Mouse (Mus musculus) neural tube, embryonic 14.5 days (tissue): ENCODE data around the gene Ntrk3. TPM values are rescaled to one million over a fixed set of nuclear protein-coding genes. Genes with fewer than 3 reads are reported as not detected.

Experiments
- ATAC-seq: fragments of 200-750 bp; cut with Nextera tagmentation; 2 replicates; pipeline ENCODE4 v1.8.0; 2017; ENCODE audit warnings: low read depth, mild to moderate bottlenecking, moderate TSS enrichment, moderate library complexity
- H3K27ac ChIP-seq: fragments of 300-500 bp; sonication (generic); 2 replicates; pipeline ENCODE4 v1.5.1; 2014; ENCODE audit warnings: low read depth, mild to moderate bottlenecking, control low read depth, low read length, moderate library complexity, mixed read lengths
- H3K27me3 ChIP-seq: fragments of 300-500 bp; sonication (generic); 2 replicates; pipeline ENCODE4 v1.6.1; 2014; ENCODE audit warnings: low read length; ENCODE audit not compliant: control insufficient read depth, insufficient read depth
- H3K36me3 ChIP-seq: fragments of 300-500 bp; sonication (generic); 2 replicates; pipeline ENCODE4 v1.6.1; 2014; ENCODE audit warnings: low read length, mixed read lengths; ENCODE audit not compliant: control insufficient read depth, insufficient read depth
- H3K4me1 ChIP-seq: fragments of 300-500 bp; sonication (generic); 2 replicates; pipeline ENCODE4 v1.6.1; 2014; ENCODE audit warnings: low read length; ENCODE audit not compliant: control insufficient read depth, insufficient read depth
- H3K4me2 ChIP-seq: fragments of 300-500 bp; sonication (generic); 2 replicates; pipeline ENCODE4 v1.6.1; 2014; ENCODE audit warnings: mild to moderate bottlenecking, low read depth, low read length, control low read depth
- H3K4me3 ChIP-seq: fragments of 300-500 bp; sonication (generic); 2 replicates; pipeline ENCODE4 v1.5.1; 2014; ENCODE audit warnings: low read depth, low read length, control low read depth, mixed read lengths
- H3K9ac ChIP-seq: fragments of 300-500 bp; sonication (generic); replicated peaks from 2 replicates; pipeline ENCODE4 v1.6.1; 2014; ENCODE audit warnings: low read depth, mild to moderate bottlenecking, control low read depth, low read length, mixed read lengths
- H3K9me3 ChIP-seq: fragments of 300-500 bp; sonication (generic); 2 replicates; pipeline ENCODE4 v1.6.1; 2016; ENCODE audit warnings: low read length; ENCODE audit not compliant: control insufficient read depth
- WGBS: fragments of 180-500 bp; shearing (Covaris S2); extraction: QIAGEN DNeasy Blood & Tissue Kit; methylation state at CpG from one replicate; pipeline ENCODE4 v1.1.7; 2014; 5-methylcytosine and 5-hydroxymethylcytosine counted together
- polyA plus RNA-seq: library from polyadenylated mRNA; unstranded; fragments of >200 nt; fragmentation: Nextera tagmentation; extraction: Ambion mirVana; gene quantifications from 2 replicates; pipeline ENCODE4 v1.2.1, GENCODE M21; 2014

The Ntrk3 gene
- polyA plus RNA-seq, 1 experiment from 2014 or later: 38.6 TPM

- H3K27ac ChIP-seq: no peak overlapping the region
- H3K9me3 ChIP-seq: no peaks in the 10 kb centered on the region
- ATAC-seq: no peak; the same call in 1 of the 2 replicates
- WGBS: 78% methylated on average over 2 of the region's 2 CpGs
- H3K9ac ChIP-seq: no peak overlapping the region
- H3K36me3 ChIP-seq: no peaks in the 10 kb centered on the region
- no peak overlapping the region for H3K4me2 ChIP-seq
- no peak overlapping the region for H3K4me3 ChIP-seq
- H3K27me3 ChIP-seq: no peaks in the 10 kb centered on the region
- no peaks in the 10 kb centered on the region for H3K4me1 ChIP-seq
Measured at GRCm38 (mm10) chr7:78507032-78507611, 230.7 kb downstream of the Ntrk3 start.

- no peak overlapping the region for H3K9ac ChIP-seq
- H3K4me1 ChIP-seq: no peaks in the 10 kb centered on the region
- peaks cover 7% of the 10 kb centered on the region; the same call in 1 of the 2 replicates for H3K36me3 ChIP-seq
- no peak overlapping the region for H3K27ac ChIP-seq
- H3K4me2 ChIP-seq: no peak overlapping the region
- no peak overlapping the region for H3K4me3 ChIP-seq
- ATAC-seq: no peak
- no peaks in the 10 kb centered on the region for H3K9me3 ChIP-seq
- no peaks in the 10 kb centered on the region for H3K27me3 ChIP-seq
- 87% methylated on average over 5 of the region's 5 CpGs for WGBS
Measured at GRCm38 (mm10) chr7:78500863-78501262, 236.9 kb downstream of the Ntrk3 start.

- Histone ChIP-seq H3K4me2 (no peak overlapping the region), H3K27me3 (no peaks in the 10 kb centered on the region), H3K9ac (no peak overlapping the region), H3K36me3 (peaks cover 7% of the 10 kb centered on the region; the same call in 1 of the 2 replicates), H3K4me3 (no peak overlapping the region), H3K27ac (no peak overlapping the region), H3K4me1 (no peaks in the 10 kb centered on the region), H3K9me3 (no peaks in the 10 kb centered on the region)
- 100% methylated on average over 1 of the region's 1 CpGs for WGBS
- no peak for ATAC-seq
Measured at GRCm38 (mm10) chr7:78499970-78500369, 237.8 kb downstream of the Ntrk3 start.

DNA sequence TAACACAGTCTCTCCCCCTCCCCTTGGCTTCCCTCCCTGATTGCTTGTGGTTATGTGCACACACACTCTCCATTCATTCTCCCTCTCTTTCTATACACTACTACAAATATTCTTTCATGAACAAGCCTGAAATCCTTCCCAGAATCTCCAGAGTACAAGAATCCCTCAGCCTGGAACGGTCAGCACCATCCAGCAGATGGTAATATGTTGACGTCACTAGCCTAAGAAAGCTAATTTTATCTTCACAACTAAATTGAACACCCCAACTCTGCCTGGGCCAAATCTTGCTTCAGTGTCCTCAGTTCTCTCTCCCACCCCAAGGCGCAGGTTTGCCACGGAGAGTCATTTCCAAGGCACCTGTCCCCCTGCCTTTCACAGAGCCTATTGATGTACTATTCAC, 239.5 kb downstream of the Ntrk3 start:
- H3K4me1 ChIP-seq: no peaks in the 10 kb centered on the region
- ATAC-seq: no peak
- no peaks in the 10 kb centered on the region for H3K27me3 ChIP-seq
- H3K27ac ChIP-seq: no peak overlapping the region
- peaks cover 7% of the 10 kb centered on the region; the same call in 1 of the 2 replicates for H3K36me3 ChIP-seq
- no peaks in the 10 kb centered on the region for H3K9me3 ChIP-seq
- no peak overlapping the region for H3K4me2 ChIP-seq
- no peak overlapping the region for H3K4me3 ChIP-seq
- no peak overlapping the region for H3K9ac ChIP-seq
- WGBS: 89% methylated on average over 4 of the region's 4 CpGs

DNA sequence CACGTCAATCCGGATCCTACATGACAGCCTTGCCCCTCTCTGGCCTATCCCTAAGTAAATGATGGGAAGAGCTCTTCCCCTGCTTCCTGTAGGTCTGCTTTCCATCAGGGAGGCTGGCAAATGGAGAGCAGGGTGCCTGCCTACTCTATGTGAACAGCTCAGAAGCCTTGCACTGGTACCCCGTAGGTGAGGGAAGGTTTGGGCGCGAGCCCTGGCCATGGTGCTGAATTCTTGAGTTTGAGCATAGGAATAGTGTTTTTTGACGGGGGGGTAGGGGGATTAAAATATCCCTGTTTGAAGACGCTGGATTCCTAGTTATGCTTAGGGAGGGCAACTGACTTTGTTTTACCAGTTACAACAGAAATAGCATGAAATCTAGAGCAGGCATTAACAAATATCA, 240.0 kb downstream of the Ntrk3 start:
- no peak for ATAC-seq
- no peaks in the 10 kb centered on the region for H3K4me1 ChIP-seq
- 57% methylated on average over 7 of the region's 7 CpGs for WGBS
- no peak overlapping the region for H3K4me3 ChIP-seq
- no peaks in the 10 kb centered on the region for H3K9me3 ChIP-seq
- H3K4me2 ChIP-seq: no peak overlapping the region
- H3K9ac ChIP-seq: no peak overlapping the region
- no peaks in the 10 kb centered on the region for H3K27me3 ChIP-seq
- H3K36me3 ChIP-seq: peaks cover 7% of the 10 kb centered on the region; the same call in 1 of the 2 replicates
- no peak overlapping the region for H3K27ac ChIP-seq

- H3K9me3 ChIP-seq: no peaks in the 10 kb centered on the region
- H3K27ac ChIP-seq: no peak overlapping the region
- H3K36me3 ChIP-seq: no peaks in the 10 kb centered on the region
- no peak overlapping the region for H3K4me3 ChIP-seq
- 61% methylated on average over 7 of the region's 7 CpGs for WGBS
- no peak overlapping the region for H3K9ac ChIP-seq
- no peak for ATAC-seq
- H3K4me1 ChIP-seq: no peaks in the 10 kb centered on the region
- no peaks in the 10 kb centered on the region for H3K27me3 ChIP-seq
- no peak overlapping the region for H3K4me2 ChIP-seq
Measured at GRCm38 (mm10) chr7:78493591-78493990, 244.2 kb downstream of the Ntrk3 start.

DNA sequence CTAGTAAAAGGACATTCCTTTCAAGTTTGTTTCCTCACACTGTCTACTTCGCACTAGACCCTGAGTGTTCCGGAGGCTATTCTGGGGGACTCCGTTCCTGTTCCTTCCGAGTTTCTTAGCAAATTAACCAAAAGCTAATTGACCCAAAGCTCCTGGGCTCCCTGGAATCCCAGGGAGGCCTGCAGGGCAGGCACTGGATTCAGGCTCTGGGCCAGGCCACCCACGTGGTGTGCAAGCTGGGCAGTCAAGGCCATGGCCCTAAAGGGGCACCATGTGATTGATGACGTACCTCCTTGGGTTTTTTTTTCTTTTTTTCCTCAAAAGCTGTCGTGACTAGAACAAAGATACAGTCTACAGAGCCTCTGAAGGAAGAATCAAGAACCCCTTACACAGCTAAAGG, 246.6 kb downstream of the Ntrk3 start:
- H3K36me3 ChIP-seq: no peaks in the 10 kb centered on the region
- H3K27ac ChIP-seq: no peak overlapping the region
- ATAC-seq: no peak
- 43% methylated on average over 7 of the region's 7 CpGs for WGBS
- no peaks in the 10 kb centered on the region for H3K9me3 ChIP-seq
- no peak overlapping the region for H3K4me2 ChIP-seq
- no peak overlapping the region for H3K4me3 ChIP-seq
- H3K27me3 ChIP-seq: no peaks in the 10 kb centered on the region
- no peaks in the 10 kb centered on the region for H3K4me1 ChIP-seq
- no peak overlapping the region for H3K9ac ChIP-seq

GRCm38 (mm10) chr7:78484290-78484689, 253.5 kb downstream of the Ntrk3 start:
- WGBS: 93% methylated on average over 2 of the region's 2 CpGs
- H3K27ac ChIP-seq: no peak overlapping the region; the same call in 1 of the 2 replicates

GRCm38 (mm10) chr7:78483729-78484128, 254.1 kb downstream of the Ntrk3 start:
- WGBS: 77% methylated on average over 3 of the region's 3 CpGs
- Histone ChIP-seq H3K36me3 (no peaks in the 10 kb centered on the region), H3K9me3 (no peaks in the 10 kb centered on the region), H3K9ac (no peak overlapping the region), H3K27ac (no peak overlapping the region), H3K4me3 (no peak overlapping the region), H3K4me1 (no peaks in the 10 kb centered on the region), H3K27me3 (no peaks in the 10 kb centered on the region), H3K4me2 (no peak overlapping the region)
- ATAC-seq: no peak

More at GRCm38 (mm10) chr7:78484290-78484689, 253.5 kb downstream of the Ntrk3 start:
- H3K4me2 ChIP-seq: no peak overlapping the region
- no peaks in the 10 kb centered on the region for H3K36me3 ChIP-seq
- H3K4me3 ChIP-seq: no peak overlapping the region
- ATAC-seq: no peak
- H3K9ac ChIP-seq: no peak overlapping the region
- H3K27me3 ChIP-seq: no peaks in the 10 kb centered on the region
- no peaks in the 10 kb centered on the region for H3K9me3 ChIP-seq
- H3K4me1 ChIP-seq: no peaks in the 10 kb centered on the region
